Mouse (Mus musculus): ENCODE data around the gene 4930447C04Rik.

Gene 4930447C04Rik

DNA sequence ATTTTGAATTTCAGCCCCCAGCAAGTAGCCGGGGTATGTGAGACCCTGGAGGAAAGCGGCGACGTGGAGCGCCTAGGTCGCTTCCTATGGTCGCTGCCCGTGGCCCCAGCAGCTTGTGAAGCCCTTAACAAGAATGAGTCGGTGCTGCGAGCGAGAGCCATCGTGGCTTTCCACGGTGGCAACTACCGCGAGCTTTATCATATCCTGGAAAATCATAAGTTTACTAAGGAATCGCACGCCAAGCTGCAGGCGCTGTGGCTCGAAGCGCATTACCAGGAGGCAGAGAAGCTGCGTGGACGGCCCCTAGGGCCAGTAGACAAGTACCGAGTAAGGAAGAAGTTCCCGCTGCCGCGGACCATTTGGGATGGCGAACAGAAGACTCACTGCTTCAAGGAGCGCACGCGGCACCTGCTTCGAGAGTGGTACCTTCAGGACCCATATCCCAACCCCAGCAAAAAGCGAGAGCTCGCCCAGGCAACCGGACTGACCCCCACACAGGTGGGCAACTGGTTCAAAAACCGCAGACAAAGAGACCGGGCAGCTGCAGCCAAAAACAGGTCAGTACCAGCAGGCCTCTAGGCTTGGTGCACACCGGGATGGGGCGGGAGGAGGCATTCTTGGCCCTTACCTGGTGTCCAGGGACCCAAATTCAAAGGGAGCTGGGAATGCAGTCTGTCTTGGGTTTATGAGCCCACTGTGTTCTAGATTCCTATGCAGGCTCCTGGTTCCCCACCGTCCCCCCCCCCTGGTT, at the start of gene 4930447C04Rik:
Gene 4930447C04Rik, minus strand, starts transcription at position 704 of the 751 bp plus-strand sequence.
- no peak for DNase-seq

DNA sequence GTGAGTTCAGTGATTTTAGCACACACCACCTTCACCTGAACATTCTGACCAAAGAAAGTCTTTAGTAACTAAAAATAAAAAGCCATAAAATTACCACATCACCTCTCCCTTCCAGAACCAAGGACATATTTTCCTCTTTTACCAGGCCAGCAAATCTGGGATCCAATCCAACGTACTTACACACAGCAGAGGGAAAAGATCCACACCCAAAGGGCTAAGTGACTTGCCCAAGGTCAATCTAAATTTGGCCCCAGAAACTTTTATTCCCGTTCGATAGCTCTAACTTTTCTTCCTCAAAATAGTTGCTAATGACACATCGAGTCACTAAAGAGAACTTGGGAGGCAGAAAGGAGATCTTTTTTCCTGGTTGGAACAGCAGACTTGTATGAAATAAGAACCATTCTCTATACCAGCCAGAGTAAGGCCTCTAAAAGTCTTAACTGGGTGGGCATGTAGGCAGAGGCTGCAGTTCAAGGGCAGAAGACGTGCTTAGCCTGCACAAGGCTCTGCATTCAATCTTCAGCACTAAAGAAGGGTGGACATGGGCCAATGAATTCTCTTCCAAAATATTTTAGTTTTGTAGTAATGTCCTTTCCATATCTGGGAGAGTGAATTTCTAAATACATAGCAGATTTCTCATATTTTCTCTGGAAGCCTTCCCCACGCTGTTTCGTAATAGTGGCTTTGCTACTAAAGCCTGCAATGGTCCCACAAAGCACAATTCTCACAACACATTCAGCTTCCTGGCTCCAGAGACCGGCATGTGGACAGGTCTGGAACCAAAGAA, 42.7 kb upstream of the 4930447C04Rik start:
- no peak for DNase-seq

DNA sequence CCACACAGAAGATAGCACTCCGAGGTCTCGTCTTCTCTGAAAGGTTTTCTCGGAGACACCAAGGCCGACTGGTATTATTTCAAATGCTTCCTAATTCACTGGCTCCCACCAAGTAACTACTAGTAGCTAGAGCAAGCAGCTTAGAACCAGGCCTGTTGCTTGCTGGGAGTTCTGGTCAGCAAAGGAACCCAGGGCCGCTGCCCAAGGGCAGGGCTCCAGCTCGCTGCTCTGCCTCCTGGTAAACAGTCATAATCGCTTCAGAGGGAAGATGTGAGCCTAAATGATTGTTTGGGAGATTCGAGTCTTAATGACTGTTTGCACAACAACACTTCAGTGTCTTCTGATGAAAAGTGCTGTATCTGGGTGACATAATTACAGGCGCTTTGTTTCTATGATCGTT, 42.0 kb upstream of the 4930447C04Rik start:
- no peak for DNase-seq

- DNase-seq, result no peak
These were observed 38.7 kb upstream of the 4930447C04Rik start for GRCm38 (mm10) chr12:72979236-72979635.

DNA sequence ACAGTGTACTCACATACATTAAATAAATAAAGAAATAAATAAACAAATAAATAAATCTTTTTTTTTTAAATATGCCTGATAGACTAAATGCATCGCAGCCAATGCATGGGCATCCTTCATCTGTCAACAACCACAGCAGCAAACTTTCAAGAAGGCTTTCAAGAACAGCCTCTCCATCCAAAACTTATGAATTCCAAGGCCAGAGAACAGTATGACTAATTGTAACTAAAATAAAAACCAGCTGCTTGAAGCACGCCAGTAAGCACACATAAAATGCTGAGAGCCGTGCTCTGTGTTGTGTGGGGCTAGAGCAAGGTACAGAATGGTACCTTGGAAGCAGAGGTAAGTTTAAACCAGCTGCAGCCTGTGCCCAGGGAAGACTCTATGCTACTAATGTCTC, 37.3 kb upstream of the 4930447C04Rik start:
- no peak for DNase-seq

DNA sequence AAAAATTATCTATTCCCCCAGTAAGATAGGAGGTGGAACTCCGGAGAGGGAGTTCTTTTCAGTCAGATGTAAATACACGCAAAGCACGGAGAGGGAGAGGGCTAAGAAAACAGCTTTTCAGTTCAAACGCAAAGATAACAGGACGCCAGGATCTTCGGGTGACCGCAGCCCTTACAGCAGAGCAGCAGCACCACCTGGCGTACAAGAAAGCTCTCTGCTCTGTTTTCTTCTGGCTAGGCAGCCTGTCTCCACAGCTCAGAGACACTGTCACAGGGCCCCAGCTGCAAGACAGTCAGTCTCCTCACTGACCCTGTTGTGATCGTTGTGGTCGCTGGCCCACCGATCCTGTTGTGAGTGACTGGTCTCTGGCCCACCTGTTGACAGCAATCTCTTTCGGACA, 36.1 kb upstream of the 4930447C04Rik start:
- peak; percentile 18 for DNase-seq

DNA sequence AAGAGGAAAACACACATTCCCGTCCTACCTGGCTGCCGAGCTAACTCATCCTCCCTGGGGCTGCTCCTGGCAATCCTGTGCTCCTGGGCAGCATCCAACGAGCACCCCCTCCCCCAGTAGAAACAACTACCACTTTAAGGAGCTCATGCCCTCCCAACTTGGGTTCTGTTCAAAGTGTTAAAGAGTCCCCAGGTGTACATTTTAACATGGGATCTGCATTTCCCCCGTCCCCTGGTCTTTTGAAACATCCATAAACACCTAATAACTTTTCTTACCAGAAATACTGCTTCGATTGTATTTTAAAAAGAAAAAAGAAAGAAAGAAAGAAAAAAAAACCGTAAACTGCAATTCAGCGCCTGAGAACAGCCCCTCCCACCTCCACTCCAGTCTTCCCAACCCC, 35.6 kb upstream of the 4930447C04Rik start:
- no peak for DNase-seq

DNA sequence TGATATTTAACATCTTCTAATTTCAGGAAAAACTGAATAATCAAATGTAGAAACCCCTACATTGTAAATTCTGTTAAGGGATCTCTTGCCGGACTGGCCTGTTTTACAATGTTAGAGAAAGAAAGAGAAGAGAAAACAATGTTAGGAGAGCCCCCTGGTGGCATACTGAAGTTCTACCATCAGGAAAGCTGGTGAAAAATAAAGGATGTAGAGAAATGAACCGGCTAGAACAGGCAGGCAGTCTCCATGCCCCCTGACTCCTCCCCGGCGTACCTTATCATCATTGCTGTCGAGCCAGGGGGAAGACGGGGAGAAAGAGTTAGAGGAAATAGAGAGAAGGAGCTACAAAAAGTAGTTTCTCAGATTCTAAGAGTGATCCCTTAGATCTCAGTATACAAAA, 32.6 kb upstream of the 4930447C04Rik start:
- no peak for DNase-seq

GRCm38 (mm10) chr12:72970620-72971019, 30.0 kb upstream of the 4930447C04Rik start:
- DNase-seq, result no peak

DNA sequence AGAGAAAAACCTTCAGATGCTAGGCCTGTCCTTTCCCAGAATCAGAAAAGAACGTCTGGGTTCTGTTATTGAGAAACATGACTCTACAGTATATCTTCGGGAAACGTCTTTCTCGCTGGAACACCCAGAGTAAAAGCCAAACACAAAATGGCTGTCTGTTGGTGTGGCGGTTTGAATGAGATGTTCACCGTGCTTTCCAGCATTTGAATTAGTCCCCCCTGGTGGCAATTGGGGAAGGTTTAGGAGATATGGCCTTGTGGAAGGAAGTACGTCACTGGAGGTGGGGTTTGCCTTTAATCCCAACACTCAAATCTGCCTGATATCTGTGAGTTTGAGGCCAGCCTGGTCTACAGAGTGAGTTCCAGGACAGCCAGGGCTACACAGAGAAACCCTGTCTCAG, 27.0 kb upstream of the 4930447C04Rik start:
- no peak for DNase-seq

GRCm38 (mm10) chr12:72962761-72963160, 22.2 kb upstream of the 4930447C04Rik start:
- no peak for DNase-seq

DNA sequence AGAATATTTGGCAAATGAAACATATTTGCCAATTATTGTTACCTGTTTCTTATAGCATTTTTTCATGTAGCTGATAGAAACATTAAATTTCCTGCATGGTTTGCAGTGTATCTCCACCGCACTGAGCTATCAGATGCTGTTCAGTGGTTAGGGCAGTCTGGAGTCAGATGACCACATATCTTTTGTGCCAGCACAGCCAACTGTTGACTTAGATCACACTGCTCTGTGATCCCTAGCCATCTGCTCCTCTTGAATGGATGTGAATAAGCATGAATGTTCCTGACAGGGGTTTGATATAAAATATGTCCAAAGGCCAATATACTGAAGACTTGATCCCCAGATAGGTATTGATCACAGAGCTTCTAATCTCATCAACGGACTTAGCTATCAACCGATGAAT, 17.9 kb upstream of the 4930447C04Rik start:
- no peak for DNase-seq

GRCm38 (mm10) chr12:72957829-72958424, 17.4 kb upstream of the 4930447C04Rik start:
- no peak for DNase-seq

DNA sequence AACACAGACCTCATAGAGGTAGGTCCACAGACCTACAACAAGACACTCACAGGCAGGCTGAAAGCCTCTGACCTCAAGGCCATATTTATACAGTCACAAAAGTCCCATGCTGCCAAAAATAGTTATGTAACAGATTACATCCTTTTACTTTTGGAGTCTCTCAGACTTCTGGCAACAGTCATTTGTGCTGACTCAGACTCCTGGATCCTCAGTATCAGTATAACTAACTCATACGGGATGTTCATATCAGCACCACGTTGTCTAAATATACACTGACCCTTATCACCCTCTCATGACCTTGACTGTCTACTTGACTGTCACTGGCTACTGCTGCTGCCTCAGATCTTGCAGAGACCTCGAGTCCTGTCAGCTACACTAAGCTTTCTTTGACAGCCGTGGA, 14.3 kb upstream of the 4930447C04Rik start:
- no peak for DNase-seq

DNA sequence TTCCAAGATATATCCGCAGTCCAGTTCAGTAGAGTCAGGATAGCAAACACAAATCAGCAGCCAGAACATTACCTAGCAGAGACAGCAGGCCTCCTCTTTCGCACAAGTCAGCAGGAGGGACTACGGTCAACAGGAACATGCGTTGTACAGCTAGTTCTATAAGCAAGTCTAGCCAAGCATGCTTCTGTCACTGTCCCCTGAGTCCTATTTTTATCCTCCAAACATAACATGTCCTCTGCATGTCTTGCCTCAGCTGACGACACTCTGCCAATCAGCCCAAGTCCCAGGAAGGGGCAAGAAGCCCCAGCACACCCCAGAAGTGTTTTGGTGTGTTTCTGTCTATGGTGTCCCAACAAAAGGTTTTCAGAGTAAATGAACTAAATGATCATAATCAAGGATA, 13.3 kb upstream of the 4930447C04Rik start:
- no peak for DNase-seq

DNA sequence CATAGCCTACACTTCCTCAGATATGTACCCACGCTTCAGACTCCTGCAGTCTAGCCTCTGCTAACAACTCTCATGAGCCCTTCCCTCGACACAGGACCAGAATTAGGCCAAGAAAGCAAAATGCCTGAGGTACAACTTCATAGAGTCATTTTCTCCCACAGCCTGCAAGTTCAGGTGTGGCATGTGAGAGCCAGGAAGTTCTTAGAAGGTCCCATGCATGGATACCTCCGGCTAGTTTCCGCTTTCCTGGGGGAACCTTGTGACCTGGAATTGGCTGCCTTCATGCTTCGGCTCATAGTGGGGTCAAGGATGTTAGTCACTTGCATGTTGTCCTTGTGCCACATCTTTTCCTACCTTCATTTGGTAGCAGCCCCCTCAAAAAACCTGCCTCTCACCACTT, 12.5 kb upstream of the 4930447C04Rik start:
- DNase-seq, result no peak

DNA sequence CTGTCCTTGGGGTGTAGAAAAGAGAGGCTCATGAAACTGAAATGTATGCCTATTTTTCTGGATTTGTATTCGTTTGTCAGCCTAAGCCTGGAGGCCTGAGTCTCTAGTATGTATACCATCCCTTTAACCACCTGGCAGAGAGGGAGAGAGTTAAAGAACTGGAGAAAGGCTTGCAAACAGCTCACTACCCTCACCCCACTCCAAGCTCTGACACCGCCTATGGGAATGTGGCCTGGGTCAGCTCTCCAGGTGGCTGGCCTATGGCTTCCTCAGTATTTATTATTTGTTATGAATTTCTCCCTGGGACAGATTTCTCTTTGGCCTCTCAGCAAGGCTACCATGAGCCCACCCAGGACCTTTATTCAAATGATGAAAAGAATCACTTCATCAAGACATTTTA, 6.8 kb upstream of the 4930447C04Rik start:
- DNase-seq, result no peak

GRCm38 (mm10) chr12:72946805-72947204, 6.2 kb upstream of the 4930447C04Rik start:
- DNase-seq, result no peak

GRCm38 (mm10) chr12:72946064-72946395, 5.5 kb upstream of the 4930447C04Rik start:
- DNase-seq, result no peak

GRCm38 (mm10) chr12:72945301-72946063, 4.9 kb upstream of the 4930447C04Rik start:
- DNase-seq, result no peak

GRCm38 (mm10) chr12:72944411-72945225, 4.0 kb upstream of the 4930447C04Rik start:
- no peak for DNase-seq

GRCm38 (mm10) chr12:72943574-72944110, 3.1 kb upstream of the 4930447C04Rik start:
- no peak for DNase-seq
